Mouse (Mus musculus) limb, embryonic 12.5 days (tissue): Measurements from ENCODE around the gene Gm960. TPM values are rescaled to one million over a fixed set of nuclear protein-coding genes. Genes with fewer than 3 reads are reported as not detected.

Experiments used
- ATAC-seq: fragments of 200-750 bp; cut with Nextera tagmentation; 2 replicates; pipeline ENCODE4 v1.8.0; 2017; ENCODE audit warnings: low read depth, moderate TSS enrichment; ENCODE audit not compliant: insufficient number of reproducible peaks, insufficient read depth, low FRiP score, low TSS enrichment
- H3K27ac ChIP-seq: fragments of 300-500 bp; sonication (generic); 2 replicates; pipeline ENCODE4 v1.5.1; 2016; ENCODE audit warnings: mild to moderate bottlenecking, moderate library complexity
- H3K27me3 ChIP-seq: fragments of 300-500 bp; sonication (generic); 2 replicates; pipeline ENCODE4 v1.6.1; 2016; ENCODE audit warnings: mild to moderate bottlenecking, moderate library complexity
- H3K36me3 ChIP-seq: fragments of 300-500 bp; sonication (generic); 2 replicates; pipeline ENCODE4 v1.6.1; 2016; ENCODE audit warnings: mild to moderate bottlenecking, moderate library complexity
- H3K4me1 ChIP-seq: fragments of 300-500 bp; sonication (generic); replicated peaks from 2 replicates; pipeline ENCODE4 v1.6.1; 2016
- H3K4me2 ChIP-seq: fragments of 300-500 bp; sonication (generic); 2 replicates; pipeline ENCODE4 v1.6.1; 2016; ENCODE audit warnings: mild to moderate bottlenecking, moderate library complexity
- H3K4me3 ChIP-seq: fragments of 300-500 bp; sonication (generic); replicated peaks from 2 replicates; pipeline ENCODE4 v1.5.1; 2016; ENCODE audit warnings: mild to moderate bottlenecking
- H3K9ac ChIP-seq: fragments of 300-500 bp; sonication (generic); replicated peaks from 2 replicates; pipeline ENCODE4 v1.6.1; 2016; ENCODE audit warnings: mild to moderate bottlenecking, moderate library complexity
- H3K9me3 ChIP-seq: fragments of 300-500 bp; sonication (generic); 2 replicates; pipeline ENCODE4 v1.6.1; 2016; ENCODE audit warnings: mild to moderate bottlenecking, moderate library complexity
- WGBS: fragments of 180-500 bp; shearing (Covaris S2); methylation state at CpG from one replicate; pipeline ENCODE4 v1.1.7; 2016; 5-methylcytosine and 5-hydroxymethylcytosine counted together
- polyA plus RNA-seq: library from polyadenylated mRNA; unstranded; fragments of >200 nt; fragmentation: Nextera tagmentation; extraction: Ambion mirVana; gene quantifications from 2 replicates; pipeline ENCODE4 v1.2.1, GENCODE M21; 2016

The Gm960 gene
- polyA plus RNA-seq, 1 experiment from 2014 or later, result 6.9 TPM

DNA sequence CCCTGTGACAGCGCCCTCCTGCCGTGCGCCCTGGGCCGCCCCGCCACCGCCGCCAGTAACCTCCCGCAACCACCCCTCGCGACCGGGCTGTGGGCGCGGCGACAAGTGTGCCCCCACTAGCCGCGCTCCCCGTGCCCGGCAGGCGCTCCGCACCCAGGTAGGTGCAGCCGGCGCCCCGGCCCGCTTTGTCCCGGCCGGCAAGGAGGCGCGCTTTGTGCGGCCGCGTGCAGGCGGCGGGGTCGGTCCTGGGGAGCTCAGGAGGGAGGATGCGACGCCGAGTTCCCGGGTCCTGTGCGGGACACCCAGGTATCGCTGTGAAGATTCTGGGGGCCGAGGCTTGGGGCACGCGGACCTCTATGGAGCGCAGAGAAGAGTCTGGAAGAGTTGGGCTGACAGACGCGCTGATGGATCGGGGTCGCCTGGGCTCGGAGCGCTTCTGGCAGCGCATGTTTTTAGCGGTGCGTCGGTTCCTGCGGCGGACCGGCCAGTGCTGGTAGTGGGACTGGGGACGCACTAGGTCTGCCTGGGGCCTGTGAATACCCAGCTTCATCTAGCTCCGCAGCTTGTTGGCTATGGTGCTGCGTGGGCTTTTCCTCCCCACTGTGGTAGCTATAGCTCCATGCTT lies 13.8 kb upstream of the Gm960 start:
- Histone ChIP-seq H3K36me3 (no peaks in the 10 kb centered on the region), H3K27ac (no peak overlapping the region), H3K9me3 (no peaks in the 10 kb centered on the region), H3K4me3 (peak overlapping the region; percentile 66), H3K4me1 (peaks cover 10% of the 10 kb centered on the region; the same call in 1 of the 2 replicates), H3K9ac (peak overlapping the region; percentile 75), H3K4me2 (peak overlapping the region; percentile 100), H3K27me3 (peaks cover 52% of the 10 kb centered on the region)
- WGBS, result under 1% methylated on average over 55 of the region's 60 CpGs
- ATAC-seq, result peak; percentile 26; the same call in 1 of the 2 replicates

GRCm38 (mm10) chr19:4711601-4712155 lies 13.2 kb upstream of the Gm960 start:
- under 1% methylated on average over 48 of the region's 65 CpGs for WGBS
- H3K4me3 ChIP-seq, result peak overlapping the region; percentile 66
- H3K27me3 ChIP-seq, result peaks cover 52% of the 10 kb centered on the region
- H3K4me2 ChIP-seq, result peak overlapping the region; percentile 100
- ATAC-seq, result no peak
- no peak overlapping the region for H3K27ac ChIP-seq
- H3K9me3 ChIP-seq, result no peaks in the 10 kb centered on the region
- peak overlapping the region; percentile 75 for H3K9ac ChIP-seq
- no peaks in the 10 kb centered on the region for H3K36me3 ChIP-seq
- peaks cover 10% of the 10 kb centered on the region; the same call in 1 of the 2 replicates for H3K4me1 ChIP-seq

- no peak within 1 kb of the TSS for H3K27ac ChIP-seq
- ATAC-seq, result no peak
- H3K9me3 ChIP-seq, result no peaks in the 10 kb centered on the region
- H3K27me3 ChIP-seq, result peaks cover 52% of the 10 kb centered on the region
- peaks cover 10% of the 10 kb centered on the region; the same call in 1 of the 2 replicates for H3K4me1 ChIP-seq
- H3K36me3 ChIP-seq, result no peaks in the 10 kb centered on the region
- H3K4me3 ChIP-seq, result peak within 1 kb of the TSS; percentile 66
- peak within 1 kb of the TSS; percentile 100 for H3K4me2 ChIP-seq
- WGBS, result 6% methylated on average over 13 of the region's 13 CpGs
- peak within 1 kb of the TSS; percentile 75 for H3K9ac ChIP-seq
Observed at GRCm38 (mm10) chr19:4711098-4711600, 12.7 kb upstream of the Gm960 start, which contains the start of gene Sptbn2. Sptbn2 (plus strand) TSS chr19:4711167.

- Histone ChIP-seq H3K4me1 (peaks cover 6% of the 10 kb centered on the region; the same call in 1 of the 2 replicates), H3K27ac (no peak overlapping the region), H3K9me3 (no peaks in the 10 kb centered on the region), H3K27me3 (peaks cover 39% of the 10 kb centered on the region), H3K36me3 (no peaks in the 10 kb centered on the region), H3K9ac (no peak overlapping the region), H3K4me3 (no peak overlapping the region), H3K4me2 (no peak overlapping the region)
- WGBS, result 89% methylated on average over 10 of the region's 10 CpGs
- no peak for ATAC-seq
Observed at GRCm38 (mm10) chr19:4708765-4709164, 10.3 kb upstream of the Gm960 start.

- no peaks in the 10 kb centered on the region for H3K36me3 ChIP-seq
- no peak overlapping the region for H3K9ac ChIP-seq
- no peak overlapping the region for H3K4me2 ChIP-seq
- 0 out of 2 replicates have a peak, but pooled peaks cover 4% of the 10 kb centered on the region for H3K9me3 ChIP-seq
- H3K4me3 ChIP-seq, result no peak overlapping the region
- peaks cover 59% of the 10 kb centered on the region for H3K27me3 ChIP-seq
- H3K27ac ChIP-seq, result no peak overlapping the region
- ATAC-seq, result no peak
- H3K4me1 ChIP-seq, result peaks cover 3% of the 10 kb centered on the region; the same call in 1 of the 2 replicates
- 63% methylated on average over 7 of the region's 7 CpGs for WGBS
Observed at GRCm38 (mm10) chr19:4701221-4701620, 2.8 kb upstream of the Gm960 start.

GRCm38 (mm10) chr19:4700656-4701055 lies 2.2 kb upstream of the Gm960 start:
- no peak for ATAC-seq
- Histone ChIP-seq H3K27ac (no peak overlapping the region), H3K27me3 (peaks cover 59% of the 10 kb centered on the region), H3K36me3 (no peaks in the 10 kb centered on the region), H3K4me2 (no peak overlapping the region), H3K9me3 (0 out of 2 replicates have a peak, but pooled peaks cover 4% of the 10 kb centered on the region), H3K4me3 (no peak overlapping the region), H3K9ac (no peak overlapping the region), H3K4me1 (peaks cover 3% of the 10 kb centered on the region; the same call in 1 of the 2 replicates)
- 61% methylated on average over 8 of the region's 8 CpGs for WGBS

- H3K27ac ChIP-seq, result no peak overlapping the region
- H3K4me3 ChIP-seq, result no peak overlapping the region
- WGBS, result 22% methylated on average over 5 of the region's 5 CpGs
- H3K9ac ChIP-seq, result no peak overlapping the region
- H3K36me3 ChIP-seq, result no peaks in the 10 kb centered on the region
- H3K4me1 ChIP-seq, result peaks cover 3% of the 10 kb centered on the region; the same call in 1 of the 2 replicates
- peaks cover 59% of the 10 kb centered on the region for H3K27me3 ChIP-seq
- H3K4me2 ChIP-seq, result no peak overlapping the region
- 0 out of 2 replicates have a peak, but pooled peaks cover 4% of the 10 kb centered on the region for H3K9me3 ChIP-seq
- no peak for ATAC-seq
Observed at GRCm38 (mm10) chr19:4699821-4700220, 1.4 kb upstream of the Gm960 start.

GRCm38 (mm10) chr19:4698856-4699255 lies 388 bp upstream of the Gm960 start:
- no peaks in the 10 kb centered on the region for H3K36me3 ChIP-seq
- 34% methylated on average over 8 of the region's 8 CpGs for WGBS
- no peak for ATAC-seq
- H3K4me3 ChIP-seq, result peak overlapping the region; percentile 59; the same call in 1 of the 2 replicates
- peaks cover 64% of the 10 kb centered on the region for H3K27me3 ChIP-seq
- H3K4me1 ChIP-seq, result peaks cover 3% of the 10 kb centered on the region; the same call in 1 of the 2 replicates
- H3K9ac ChIP-seq, result no peak overlapping the region
- H3K27ac ChIP-seq, result no peak overlapping the region
- H3K4me2 ChIP-seq, result peak overlapping the region; percentile 84
- H3K9me3 ChIP-seq, result 0 out of 2 replicates have a peak, but pooled peaks cover 4% of the 10 kb centered on the region

- Histone ChIP-seq H3K27me3 (peaks cover 65% of the 10 kb centered on the region), H3K9me3 (0 out of 2 replicates have a peak, but pooled peaks cover 4% of the 10 kb centered on the region), H3K4me2 (peak overlapping the region; percentile 84), H3K36me3 (no peaks in the 10 kb centered on the region), H3K4me3 (peak overlapping the region; percentile 59), H3K9ac (peak overlapping the region; percentile 50; the same call in 1 of the 2 replicates), H3K4me1 (peaks cover 3% of the 10 kb centered on the region; the same call in 1 of the 2 replicates), H3K27ac (no peak overlapping the region)
- 76% methylated on average over 9 of the region's 9 CpGs for WGBS
- ATAC-seq, result no peak
Observed at GRCm38 (mm10) chr19:4697721-4698120, 747 bp downstream of the Gm960 start.

- Histone ChIP-seq H3K9me3 (0 out of 2 replicates have a peak, but pooled peaks cover 4% of the 10 kb centered on the region), H3K27me3 (peaks cover 59% of the 10 kb centered on the region), H3K9ac (no peak overlapping the region), H3K4me2 (no peak overlapping the region), H3K4me3 (no peak overlapping the region), H3K27ac (no peak overlapping the region), H3K4me1 (peaks cover 3% of the 10 kb centered on the region; the same call in 1 of the 2 replicates), H3K36me3 (no peaks in the 10 kb centered on the region)
- ATAC-seq, result no peak
- 83% methylated on average over 3 of the region's 3 CpGs for WGBS
Observed at GRCm38 (mm10) chr19:4697121-4697520, 1.3 kb downstream of the Gm960 start.

DNA sequence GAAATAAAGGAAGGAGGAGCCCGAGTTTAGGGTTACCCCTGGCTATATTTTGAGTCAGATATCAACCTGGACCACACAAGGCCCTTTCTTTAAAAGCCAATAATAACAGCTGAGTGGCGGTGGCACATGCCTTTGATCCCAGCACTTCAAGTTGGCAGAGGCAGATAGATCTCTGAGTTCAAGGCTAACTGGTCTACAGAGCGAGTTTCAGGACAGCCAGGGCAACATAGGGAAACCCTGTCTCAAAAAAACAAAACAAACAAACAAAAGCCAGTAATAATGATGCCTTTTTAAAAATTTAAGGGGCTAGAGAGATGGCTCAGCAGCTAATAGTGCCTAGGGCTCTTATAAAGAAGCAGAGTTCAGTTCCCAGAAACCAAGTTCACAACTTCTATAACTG lies 4.1 kb downstream of the Gm960 start:
- no peak overlapping the region for H3K27ac ChIP-seq

More for the DNA sequence above, 4.1 kb downstream of the Gm960 start:
- H3K36me3 ChIP-seq, result no peaks in the 10 kb centered on the region
- 50% methylated on average over 3 of the region's 3 CpGs for WGBS
- H3K4me2 ChIP-seq, result no peak overlapping the region
- peaks cover 35% of the 10 kb centered on the region for H3K27me3 ChIP-seq
- H3K4me3 ChIP-seq, result no peak overlapping the region
- peaks cover 3% of the 10 kb centered on the region; the same call in 1 of the 2 replicates for H3K4me1 ChIP-seq
- no peak for ATAC-seq
- no peak overlapping the region for H3K9ac ChIP-seq
- 0 out of 2 replicates have a peak, but pooled peaks cover 4% of the 10 kb centered on the region for H3K9me3 ChIP-seq
